Mouse (Mus musculus) midbrain, embryonic 14.5 days (tissue): Measurements from ENCODE around the gene Cd81. TPM values are rescaled to one million over a fixed set of nuclear protein-coding genes. Genes with fewer than 3 reads are reported as not detected.

ENCODE experiments used
- ATAC-seq: fragments of 200-750 bp; cut with Nextera tagmentation; 2 replicates; pipeline ENCODE4 v1.8.0; 2017; ENCODE audit warnings: moderate number of reproducible peaks, moderate library complexity; ENCODE audit not compliant: low FRiP score, low TSS enrichment
- DNase-seq: peaks from one replicate; pipeline ENCODE4 v3.0.0-alpha.2; 2015
- H3K27ac ChIP-seq: fragments of 300-500 bp; sonication (generic); replicated peaks from 2 replicates; pipeline ENCODE4 v1.5.1; 2014; ENCODE audit warnings: mild to moderate bottlenecking, low read depth, low read length, moderate library complexity
- H3K27me3 ChIP-seq: fragments of 300-500 bp; sonication (generic); 2 replicates; pipeline ENCODE4 v1.6.1; 2014; ENCODE audit warnings: low read length, control low read depth, mixed read lengths; ENCODE audit not compliant: control insufficient read depth, insufficient read depth
- H3K36me3 ChIP-seq: fragments of 300-500 bp; sonication (generic); 2 replicates; pipeline ENCODE4 v1.6.1; 2014; ENCODE audit warnings: low read length, control low read depth; ENCODE audit not compliant: control insufficient read depth, insufficient read depth
- H3K4me1 ChIP-seq: fragments of 300-500 bp; sonication (generic); 2 replicates; pipeline ENCODE4 v1.6.1; 2014; ENCODE audit warnings: mild to moderate bottlenecking, antibody characterized with exemption, low read length, control low read depth; ENCODE audit not compliant: control insufficient read depth, insufficient read depth
- H3K4me2 ChIP-seq: fragments of 300-500 bp; sonication (generic); 2 replicates; pipeline ENCODE4 v1.6.1; 2014; ENCODE audit warnings: mild to moderate bottlenecking, low read length, moderate library complexity
- H3K4me3 ChIP-seq: fragments of 300-500 bp; sonication (generic); replicated peaks from 2 replicates; pipeline ENCODE4 v1.5.1; 2014; ENCODE audit warnings: low read depth, low read length
- H3K9ac ChIP-seq: fragments of 300-500 bp; sonication (generic); replicated peaks from 2 replicates; pipeline ENCODE4 v1.6.1; 2014; ENCODE audit warnings: mild to moderate bottlenecking, low read length, moderate library complexity
- H3K9me3 ChIP-seq: fragments of 300-500 bp; sonication (generic); 2 replicates; pipeline ENCODE4 v1.6.1; 2016; ENCODE audit warnings: low read length, control low read depth, mixed read lengths; ENCODE audit not compliant: control insufficient read depth
- WGBS: fragments of 180-500 bp; shearing (Covaris S2); extraction: QIAGEN DNeasy Blood & Tissue Kit; methylation state at CpG from one replicate; pipeline ENCODE4 v1.1.7; 2014; 5-methylcytosine and 5-hydroxymethylcytosine counted together
- polyA plus RNA-seq: library from polyadenylated mRNA; unstranded; fragments of >200 nt; fragmentation: Nextera tagmentation; extraction: Ambion mirVana; gene quantifications from 2 replicates; pipeline ENCODE4 v1.2.1, GENCODE M21; 2014

Gene Cd81
- polyA plus RNA-seq, 1 experiment from 2014 or later = 316 TPM

DNA sequence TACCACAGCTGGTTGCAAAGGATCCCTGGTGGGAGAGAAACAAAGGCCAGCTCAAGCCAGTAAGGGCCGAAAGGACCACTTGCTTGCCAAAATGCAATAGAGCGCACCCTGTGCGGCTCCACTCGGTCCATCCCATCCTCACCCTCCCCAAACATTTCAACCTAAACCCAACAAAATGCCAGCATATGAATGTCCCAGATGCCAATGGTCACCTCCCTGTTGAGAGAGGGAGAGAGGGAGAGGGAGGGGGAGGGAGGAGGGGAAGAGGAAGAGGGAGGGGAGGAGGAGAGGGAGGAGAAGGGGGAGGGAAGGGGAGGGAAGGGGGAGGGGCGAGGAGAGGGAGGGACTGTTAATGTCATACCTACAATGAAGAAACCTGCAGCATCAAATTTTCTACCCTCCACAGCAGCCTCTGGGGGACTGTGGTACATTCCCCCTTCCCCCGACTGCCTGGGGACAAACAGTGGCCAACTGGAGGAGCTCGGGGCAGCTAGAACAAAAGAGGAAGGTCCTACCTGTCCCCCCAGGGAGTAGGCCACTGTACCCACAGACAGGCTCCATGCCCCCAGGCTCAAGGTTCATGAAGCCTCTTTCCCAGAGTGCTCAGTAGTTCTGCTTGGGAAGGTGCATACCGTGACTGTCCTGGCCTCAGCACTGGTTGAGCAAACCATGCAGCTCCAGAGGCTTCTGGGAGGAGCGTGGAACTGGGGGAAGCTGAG lies 36.0 kb upstream of the Cd81 start:
- no peak for ATAC-seq

DNA sequence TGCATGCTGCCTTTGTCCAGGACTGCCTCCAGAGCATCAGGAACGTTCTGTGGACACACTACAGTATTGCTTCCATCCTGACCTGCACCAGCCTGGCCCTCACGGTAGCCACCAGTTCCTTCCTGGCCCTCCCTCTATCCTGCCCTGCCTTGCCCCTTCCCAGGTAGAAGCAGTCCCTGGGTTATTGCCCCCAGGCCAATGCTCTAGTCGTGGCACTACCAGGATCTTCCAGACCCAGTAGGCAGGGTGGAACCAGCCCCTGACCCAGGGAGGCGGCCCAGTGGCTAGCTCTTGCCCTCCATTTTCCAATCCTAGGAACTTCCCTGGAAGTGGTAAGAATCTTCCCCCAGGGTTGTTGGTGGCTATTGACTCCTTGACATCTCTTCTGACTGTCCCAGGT lies 35.4 kb upstream of the Cd81 start:
- 68% methylated on average over 4 of the region's 4 CpGs for WGBS
- Histone ChIP-seq H3K9me3 (no peaks in the 10 kb centered on the region), H3K27me3 (no peaks in the 10 kb centered on the region), H3K36me3 (no peaks in the 10 kb centered on the region), H3K9ac (no peak overlapping the region), H3K4me2 (no peak overlapping the region), H3K4me3 (no peak overlapping the region), H3K4me1 (peaks cover 22% of the 10 kb centered on the region), H3K27ac (no peak overlapping the region)
- DNase-seq (no peak), ATAC-seq (no peak)

More for the DNA sequence above, 36.0 kb upstream of the Cd81 start:
- Histone ChIP-seq H3K4me1 (peaks cover 24% of the 10 kb centered on the region), H3K36me3 (no peaks in the 10 kb centered on the region), H3K27ac (no peak overlapping the region), H3K9ac (no peak overlapping the region), H3K9me3 (no peaks in the 10 kb centered on the region), H3K4me2 (no peak overlapping the region), H3K27me3 (no peaks in the 10 kb centered on the region), H3K4me3 (no peak overlapping the region)
- WGBS = 48% methylated on average over 9 of the region's 9 CpGs
- DNase-seq = no peak

DNA sequence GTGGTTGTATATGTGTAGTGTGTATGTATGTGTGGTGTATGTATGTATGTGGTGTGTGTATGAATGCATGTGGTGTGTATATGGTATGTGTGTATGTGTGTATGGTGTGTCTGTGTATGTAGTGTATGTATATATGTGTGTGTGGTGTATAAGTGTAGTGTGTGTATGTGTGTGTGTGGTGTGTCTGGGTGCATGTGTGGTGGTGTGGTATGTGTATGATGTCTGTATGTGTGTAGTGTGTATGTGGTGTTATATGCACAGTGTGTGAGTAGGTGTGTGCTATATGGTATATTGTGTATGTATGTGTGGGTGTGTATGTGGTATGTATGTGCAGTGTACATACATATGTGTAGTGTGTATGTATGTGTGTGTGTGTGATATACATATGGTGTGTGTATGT lies 32.5 kb upstream of the Cd81 start:
- Histone ChIP-seq H3K4me2 (no peak overlapping the region), H3K27ac (no peak overlapping the region), H3K27me3 (no peaks in the 10 kb centered on the region), H3K9ac (no peak overlapping the region), H3K4me3 (no peak overlapping the region), H3K36me3 (no peaks in the 10 kb centered on the region), H3K4me1 (0 out of 2 replicates have a peak, but pooled peaks cover 8% of the 10 kb centered on the region), H3K9me3 (no peaks in the 10 kb centered on the region)
- DNase-seq = no peak
- no peak for ATAC-seq

DNA sequence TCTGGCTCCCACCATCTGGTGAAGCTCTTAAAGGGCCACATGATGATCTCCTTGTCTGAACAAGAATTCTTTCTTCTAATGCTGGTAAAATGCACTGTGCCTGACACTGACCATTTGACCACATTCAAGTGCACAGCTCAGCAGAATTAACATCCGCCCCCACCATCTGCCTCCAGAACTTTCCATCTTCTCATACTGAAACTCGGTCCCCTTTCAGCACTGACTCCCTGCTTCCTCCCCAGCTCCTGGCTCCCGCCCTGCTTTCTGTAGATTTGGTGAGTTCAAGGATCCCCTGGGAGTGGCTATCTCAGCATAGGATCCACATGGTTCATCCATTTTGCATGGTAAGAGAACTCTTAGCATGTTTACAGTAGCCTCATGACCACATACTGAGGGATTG lies 31.8 kb upstream of the Cd81 start:
- Histone ChIP-seq H3K4me3 (no peak overlapping the region), H3K9ac (no peak overlapping the region), H3K36me3 (no peaks in the 10 kb centered on the region), H3K4me1 (0 out of 2 replicates have a peak, but pooled peaks cover 6% of the 10 kb centered on the region), H3K27ac (no peak overlapping the region), H3K9me3 (no peaks in the 10 kb centered on the region), H3K4me2 (no peak overlapping the region), H3K27me3 (no peaks in the 10 kb centered on the region)
- ATAC-seq (no peak), DNase-seq (no peak)
- WGBS = 72% methylated on average over 3 of the region's 3 CpGs

DNA sequence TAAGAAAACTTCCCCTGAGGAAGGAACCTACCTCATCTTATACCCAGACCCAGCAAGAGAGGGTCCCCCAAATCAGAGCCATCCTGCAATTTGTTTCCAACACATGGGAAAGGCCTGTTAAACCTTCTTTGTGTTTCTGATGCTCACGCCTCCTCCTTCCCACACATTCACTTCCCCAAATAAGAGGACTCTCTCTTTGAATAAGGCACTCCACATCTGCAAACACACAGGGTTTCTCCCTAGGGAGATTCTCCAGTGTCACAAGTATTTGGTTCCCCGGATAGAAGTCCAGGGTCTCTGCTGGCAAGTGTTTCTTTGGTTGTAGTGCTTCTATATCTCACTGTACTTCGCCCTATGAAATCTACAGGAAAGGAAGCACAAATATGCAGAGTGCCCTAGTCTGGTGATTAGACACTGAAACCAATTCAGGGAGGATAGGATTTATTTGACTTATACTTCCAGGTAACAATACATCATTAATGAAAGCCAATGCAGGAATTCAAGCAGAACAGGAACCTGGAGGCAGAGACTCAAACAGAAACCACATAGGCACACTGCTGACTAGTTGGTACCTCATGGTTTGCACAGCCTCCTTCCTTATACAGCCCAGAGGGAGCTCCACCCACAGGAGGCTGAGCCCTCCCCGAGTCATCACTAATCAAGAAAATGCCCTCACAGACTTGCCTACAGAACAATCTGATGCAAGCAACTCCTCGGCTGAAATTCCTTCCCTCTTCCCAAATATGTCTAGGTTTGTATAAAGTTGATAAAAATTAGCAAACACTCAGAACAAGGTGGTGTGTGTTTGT lies 31.0 kb upstream of the Cd81 start:
- no peak for DNase-seq
- 77% methylated on average over 5 of the region's 5 CpGs for WGBS
- no peaks in the 10 kb centered on the region for H3K27me3 ChIP-seq
- no peak overlapping the region for H3K4me2 ChIP-seq
- H3K9ac ChIP-seq = no peak overlapping the region
- no peak overlapping the region for H3K27ac ChIP-seq
- H3K9me3 ChIP-seq = no peaks in the 10 kb centered on the region
- H3K4me3 ChIP-seq = no peak overlapping the region
- no peak for ATAC-seq
- H3K4me1 ChIP-seq = no peaks in the 10 kb centered on the region
- H3K36me3 ChIP-seq = no peaks in the 10 kb centered on the region

DNA sequence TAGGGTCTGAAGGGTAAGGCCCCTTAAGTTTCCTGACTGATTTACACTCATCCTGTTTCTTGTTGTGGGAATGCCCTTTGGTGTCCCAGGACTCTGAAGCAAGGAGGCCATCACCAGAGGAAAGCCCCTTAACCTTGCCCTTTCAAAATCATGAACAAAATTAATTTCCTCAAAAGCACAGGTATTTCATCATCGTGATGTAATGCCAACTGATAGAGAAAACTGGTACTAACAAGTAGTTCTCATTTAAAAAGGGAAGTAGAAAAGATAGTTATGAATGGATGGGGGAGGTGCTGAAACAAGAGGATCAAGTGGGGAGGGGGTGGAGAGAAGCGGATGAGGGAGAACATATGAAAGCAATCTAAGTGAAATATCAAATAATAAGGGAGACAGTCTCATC lies 29.0 kb upstream of the Cd81 start:
- Histone ChIP-seq H3K4me3 (no peak overlapping the region), H3K27me3 (no peaks in the 10 kb centered on the region), H3K9me3 (no peaks in the 10 kb centered on the region), H3K9ac (no peak overlapping the region), H3K4me1 (no peaks in the 10 kb centered on the region), H3K36me3 (no peaks in the 10 kb centered on the region), H3K27ac (no peak overlapping the region), H3K4me2 (no peak overlapping the region)
- DNase-seq = no peak
- ATAC-seq = no peak
- 98% methylated on average over 2 of the region's 2 CpGs for WGBS

DNA sequence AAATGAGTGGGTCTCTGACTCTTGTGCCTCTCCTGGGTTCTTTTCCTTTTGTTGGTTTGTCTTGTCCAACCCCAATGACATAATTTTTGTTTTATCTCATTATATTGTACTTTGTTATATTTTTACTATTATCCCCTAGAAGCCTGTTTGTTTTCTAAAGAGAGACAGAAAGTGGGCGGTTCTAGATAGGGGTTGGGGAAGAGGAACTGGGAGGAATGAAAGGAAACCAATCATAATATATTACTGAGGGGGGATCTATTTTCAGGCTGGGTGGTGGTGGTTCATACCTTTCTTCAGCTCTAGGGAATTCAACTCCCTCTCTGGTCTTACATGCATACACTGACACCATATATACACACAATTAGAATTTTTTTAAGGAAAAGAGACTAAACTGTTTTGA lies 28.2 kb upstream of the Cd81 start:
- no peak for DNase-seq
- Histone ChIP-seq H3K36me3 (no peaks in the 10 kb centered on the region), H3K9ac (no peak overlapping the region), H3K4me3 (no peak overlapping the region), H3K9me3 (no peaks in the 10 kb centered on the region), H3K4me2 (no peak overlapping the region), H3K4me1 (no peaks in the 10 kb centered on the region), H3K27ac (no peak overlapping the region), H3K27me3 (no peaks in the 10 kb centered on the region)
- 100% methylated on average over 1 of the region's 1 CpGs for WGBS
- ATAC-seq = no peak

DNA sequence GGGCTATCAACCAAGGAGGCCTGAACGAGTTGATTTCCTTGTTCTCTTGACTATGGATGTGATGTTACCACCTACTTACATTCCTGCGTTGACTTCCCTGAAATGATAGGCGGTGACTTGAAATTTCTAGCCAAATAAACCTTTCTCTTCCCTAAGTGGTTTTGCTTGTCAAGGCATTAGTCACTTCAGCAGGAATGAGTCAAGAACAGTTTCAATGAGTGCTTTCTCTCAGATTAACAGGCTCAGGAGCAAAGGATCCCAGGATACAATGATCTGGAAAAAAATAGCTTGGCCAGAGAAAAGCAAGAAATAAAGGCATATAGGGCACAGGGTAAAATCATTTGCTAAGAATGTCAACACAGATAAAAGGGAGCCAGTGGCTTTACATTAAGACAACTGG lies 27.0 kb upstream of the Cd81 start:
- Histone ChIP-seq H3K4me2 (no peak overlapping the region), H3K27me3 (no peaks in the 10 kb centered on the region), H3K27ac (no peak overlapping the region), H3K9ac (no peak overlapping the region), H3K4me1 (no peaks in the 10 kb centered on the region), H3K36me3 (no peaks in the 10 kb centered on the region), H3K4me3 (no peak overlapping the region), H3K9me3 (no peaks in the 10 kb centered on the region)
- 90% methylated on average over 3 of the region's 3 CpGs for WGBS
- ATAC-seq (no peak), DNase-seq (no peak)

DNA sequence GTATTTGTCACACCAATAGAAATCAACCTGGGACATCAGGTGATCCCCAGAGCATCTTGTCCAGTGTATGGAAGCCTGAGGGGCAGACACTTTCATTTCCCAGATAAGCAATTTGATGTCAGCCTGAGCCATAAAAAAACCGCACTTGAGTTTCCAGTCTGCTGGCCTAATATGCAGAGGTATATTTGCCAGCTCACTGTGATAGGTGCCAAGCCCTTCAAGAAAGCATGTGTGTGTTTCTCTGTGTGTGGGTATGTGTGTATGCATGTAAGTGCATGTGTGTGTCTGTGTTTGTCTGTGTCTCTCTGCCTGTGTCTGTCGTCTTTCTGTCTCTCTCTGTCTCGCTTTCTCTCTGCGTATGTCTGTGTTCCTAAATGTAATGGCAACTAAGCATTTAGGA lies 25.3 kb upstream of the Cd81 start:
- DNase-seq (no peak), ATAC-seq (no peak)
- no peak overlapping the region for H3K4me2 ChIP-seq
- no peak overlapping the region for H3K27ac ChIP-seq
- H3K27me3 ChIP-seq = no peaks in the 10 kb centered on the region
- no peaks in the 10 kb centered on the region for H3K36me3 ChIP-seq
- 98% methylated on average over 4 of the region's 4 CpGs for WGBS
- H3K4me3 ChIP-seq = no peak overlapping the region
- no peaks in the 10 kb centered on the region for H3K4me1 ChIP-seq
- no peaks in the 10 kb centered on the region for H3K9me3 ChIP-seq
- no peak overlapping the region for H3K9ac ChIP-seq
